Mouse (Mus musculus): ENCODE measurements around the gene Ssxb10.
"Not testable (repeated sequence)": the region's sequence is repeated elsewhere in the genome, so short reads cannot be mapped to it uniquely, and the experiment has no call there.

The Ssxb10 gene

GRCm38 (mm10) chrX:8327124-8327523 is at the start of gene Ssxb10:
Ssxb10 (plus strand) TSS chrX:8327424.
- no peak for DNase-seq (ENCODE audit: low read depth)

- no peak for DNase-seq (ENCODE audit: low read depth)
These were observed 38.6 kb upstream of the Ssxb10 start for GRCm38 (mm10) chrX:8288621-8289020.

- DNase-seq (ENCODE audit: low read depth): no peak
These were observed 17.9 kb upstream of the Ssxb10 start for GRCm38 (mm10) chrX:8309302-8309701.

DNA sequence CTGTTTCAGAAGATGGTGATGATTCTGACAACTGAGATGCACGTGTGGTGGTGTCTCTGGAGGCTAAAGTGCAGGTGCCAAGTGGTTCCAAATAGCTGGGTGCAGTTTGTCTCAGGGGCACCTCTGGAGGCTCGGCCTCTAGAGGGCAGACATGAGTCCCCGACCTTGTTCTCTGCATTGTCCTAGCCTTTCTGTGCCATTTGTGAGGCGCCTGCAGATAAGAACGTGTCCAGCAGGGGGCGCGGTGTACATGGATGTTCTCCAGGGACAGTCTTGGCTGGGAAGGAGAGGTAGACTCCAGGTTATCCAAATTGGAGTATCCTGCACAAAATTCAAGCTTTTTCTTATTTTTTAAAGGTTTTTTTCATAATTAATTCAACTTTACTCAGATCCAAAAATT is 12.3 kb upstream of the Ssxb10 start:
- DNase-seq (ENCODE audit: low read depth): peak; percentile 55

DNA sequence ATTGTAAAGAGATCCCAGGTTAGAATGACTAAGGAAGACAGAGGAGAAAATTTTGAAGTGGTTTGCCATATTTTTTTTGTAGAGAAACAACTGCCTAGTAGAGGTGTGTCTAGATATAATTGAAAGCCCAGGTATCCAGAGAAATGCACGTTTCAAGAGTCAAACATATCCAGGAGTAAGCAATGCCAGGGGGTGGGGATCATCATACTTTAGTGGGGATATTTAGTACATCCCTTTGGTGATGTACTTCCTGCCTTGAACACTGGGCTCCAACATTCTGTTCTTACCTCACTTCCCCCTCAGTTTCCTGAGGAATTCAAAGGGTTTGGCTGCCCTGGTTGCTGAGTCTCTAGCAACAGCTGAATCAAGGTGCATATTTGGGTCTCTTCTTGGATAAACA is 39.5 kb downstream of the Ssxb10 start, which contains the start of gene Ssxb9:
Ssxb9 (plus strand) TSS at position 301 of the 400 bp plus-strand sequence.
- DNase-seq (ENCODE audit: low read depth): not testable (repeated sequence)

All from NIH3T3 (cell line).